Mouse (Mus musculus) cerebellum, adult 2 months (tissue): ENCODE measurements around the gene Dffa.

Source experiments
- CTCF ChIP-seq: fragments of 200-500 bp; IDR thresholded peaks from 2 replicates; pipeline ENCODE4 v1.5.1; 2011; ENCODE audit warnings: low read depth, mild to moderate bottlenecking, control low read depth, low read length, moderate library complexity, borderline replicate concordance; ENCODE audit not compliant: insufficient read depth
- POLR2A ChIP-seq: fragments of 200-500 bp; IDR thresholded peaks from 2 replicates; pipeline ENCODE4 v1.6.1; 2011; ENCODE audit warnings: low read length, control low read depth, borderline replicate concordance; ENCODE audit not compliant: insufficient read depth

DNA sequence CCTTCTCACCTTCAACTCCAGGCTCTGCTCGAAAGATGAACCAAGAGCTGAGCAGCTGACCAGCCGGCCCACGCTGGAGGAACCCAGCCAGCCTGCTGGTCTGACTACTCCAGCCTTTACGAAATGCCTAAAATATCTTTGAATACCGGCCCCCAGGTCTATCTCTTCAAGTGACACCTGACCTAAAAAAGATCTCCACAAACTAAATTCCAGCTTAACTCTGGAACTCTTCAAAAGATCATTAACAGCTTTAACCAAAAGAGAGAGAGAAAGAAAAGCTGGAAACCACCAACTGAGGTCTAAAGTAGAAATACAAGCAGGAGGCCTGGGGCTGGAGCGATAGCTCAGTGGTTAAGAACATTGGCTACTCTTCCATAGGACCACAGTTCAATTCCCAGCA lies 24.3 kb upstream of the Dffa start:
- TF ChIP-seq CTCF, result no peak
- TF ChIP-seq POLR2A, result no peak
